Mouse (Mus musculus) frontal cortex, postnatal 14 days (tissue): ENCODE results near the gene Sptb.

ENCODE experiments used
- DNase-seq, 2 experiments: peaks; one replicate each; pipeline ENCODE4 v3.0.0; 2022; ENCODE audit warnings: low spot score in 2 of 2

Gene Sptb

GRCm38 (mm10) chr12:76608241-76608640 is 102.1 kb downstream of the Sptb start:
- no peak for DNase-seq

- DNase-seq, result no peak
These were observed 104.5 kb downstream of the Sptb start for GRCm38 (mm10) chr12:76605837-76606236.

GRCm38 (mm10) chr12:76604546-76604945 is 105.8 kb downstream of the Sptb start:
- DNase-seq, result no peak

DNA sequence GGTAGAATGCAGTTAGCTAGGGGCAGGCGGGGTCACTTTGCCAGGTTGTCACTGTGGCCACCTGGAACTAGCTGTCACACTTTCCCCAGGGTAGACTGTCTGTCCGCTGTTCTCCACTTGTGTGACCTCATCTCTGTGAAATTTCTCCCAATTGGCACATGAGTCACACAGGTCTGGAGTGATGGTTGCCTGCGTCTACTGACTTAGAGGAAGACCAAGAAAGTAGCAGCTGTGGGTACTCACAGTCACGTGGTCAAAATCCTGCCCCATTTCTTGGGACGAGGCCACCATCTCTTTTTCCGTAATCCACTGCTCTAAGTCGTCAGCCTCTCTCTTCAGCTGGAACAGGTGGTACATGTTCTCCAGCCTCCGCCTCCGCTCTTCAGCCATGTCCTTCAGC is 106.6 kb downstream of the Sptb start:
- DNase-seq, result no peak

GRCm38 (mm10) chr12:76598196-76598928 is 112.0 kb downstream of the Sptb start:
- no peak for DNase-seq

- DNase-seq, result no peak
These were observed 112.7 kb downstream of the Sptb start for GRCm38 (mm10) chr12:76597577-76598100.

- DNase-seq, result peak; percentile 69 to 70
These were observed 113.9 kb downstream of the Sptb start for GRCm38 (mm10) chr12:76596292-76597023.

GRCm38 (mm10) chr12:76595830-76596229 is 114.5 kb downstream of the Sptb start:
- DNase-seq, result no peak

DNA sequence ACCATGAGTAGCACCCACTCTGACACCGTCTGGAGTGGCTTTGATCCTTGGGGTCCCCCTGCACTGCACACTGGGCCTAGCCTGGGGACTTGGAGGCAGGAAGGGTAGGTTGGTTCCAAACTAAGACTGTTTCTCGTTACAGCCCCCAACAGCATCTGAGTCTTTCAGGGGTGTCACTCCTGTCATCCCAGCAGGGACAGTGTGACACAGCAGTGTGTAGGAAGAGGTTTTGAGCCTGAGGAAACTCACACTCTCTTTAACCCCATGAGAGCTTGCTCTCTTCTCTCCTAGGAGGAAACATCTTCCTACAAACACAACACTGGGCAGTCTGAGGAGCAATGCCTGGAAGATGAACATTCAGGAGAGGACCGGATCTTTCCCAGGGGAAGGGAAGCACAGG is 115.8 kb downstream of the Sptb start:
- no peak for DNase-seq

DNA sequence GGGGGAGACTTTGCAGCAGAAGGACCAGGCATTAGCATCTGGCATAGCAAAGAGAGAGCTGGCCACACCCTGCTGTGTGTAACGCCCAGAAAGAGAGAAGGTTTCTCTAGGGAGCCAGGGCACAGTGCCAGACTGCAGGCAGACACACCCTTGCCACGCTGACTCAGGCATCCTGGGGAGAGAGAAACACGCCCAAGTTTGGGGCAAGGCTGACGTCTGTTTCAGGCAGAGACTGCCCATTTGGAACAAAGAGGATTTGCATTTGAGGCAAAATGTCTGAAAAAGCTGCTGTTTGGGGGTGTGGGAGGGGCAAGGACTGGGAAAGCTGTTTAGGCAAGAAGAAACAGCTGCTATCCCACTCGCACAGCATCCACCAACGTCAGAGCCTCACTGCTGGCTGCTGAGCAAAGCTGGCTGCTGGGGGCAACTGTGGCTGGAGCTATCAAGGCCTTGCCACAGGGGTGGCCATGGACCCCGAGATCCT is 116.5 kb downstream of the Sptb start:
- peak; percentile 51 to 66 for DNase-seq

DNA sequence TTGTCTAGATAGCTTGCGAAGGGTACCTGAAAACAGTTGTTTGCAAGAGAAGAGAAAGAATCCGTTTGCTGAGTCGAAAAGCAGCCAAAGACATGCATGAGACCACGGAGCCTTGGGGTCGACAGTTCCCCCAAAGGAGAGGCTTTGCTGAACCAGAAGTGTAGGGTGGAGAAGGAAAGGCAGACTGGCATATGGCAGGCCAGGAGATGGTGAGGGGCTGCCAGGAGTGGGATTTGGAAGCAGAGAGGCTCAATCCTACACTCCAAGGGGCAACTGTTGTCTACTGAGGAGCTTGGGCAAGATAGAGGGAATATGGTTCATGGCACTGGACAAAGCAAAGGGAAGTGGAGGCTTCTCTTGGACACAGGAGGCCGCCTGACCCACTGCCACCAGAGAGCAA is 117.1 kb downstream of the Sptb start:
- no peak for DNase-seq

DNA sequence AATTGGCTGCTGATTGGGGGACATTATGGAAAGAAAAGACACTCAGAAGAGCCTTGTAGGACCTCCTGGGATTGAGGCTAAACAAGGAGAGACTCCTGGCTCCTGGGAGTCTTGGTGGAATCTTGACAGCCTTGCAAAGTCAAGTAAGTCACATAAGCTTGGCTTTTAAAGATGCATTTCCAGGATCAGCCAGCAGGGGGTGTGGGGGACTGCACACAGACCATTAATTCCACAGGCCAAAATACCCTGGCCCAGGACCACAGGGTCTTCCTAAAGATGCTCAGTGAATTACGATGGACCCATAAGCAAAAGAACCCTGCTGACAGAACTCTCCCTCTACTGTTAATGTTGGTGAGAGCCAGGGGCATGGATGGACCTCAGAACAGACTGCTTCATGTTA is 118.1 kb downstream of the Sptb start:
- DNase-seq, result peak in 1 of 2 experiments; percentile 42

DNA sequence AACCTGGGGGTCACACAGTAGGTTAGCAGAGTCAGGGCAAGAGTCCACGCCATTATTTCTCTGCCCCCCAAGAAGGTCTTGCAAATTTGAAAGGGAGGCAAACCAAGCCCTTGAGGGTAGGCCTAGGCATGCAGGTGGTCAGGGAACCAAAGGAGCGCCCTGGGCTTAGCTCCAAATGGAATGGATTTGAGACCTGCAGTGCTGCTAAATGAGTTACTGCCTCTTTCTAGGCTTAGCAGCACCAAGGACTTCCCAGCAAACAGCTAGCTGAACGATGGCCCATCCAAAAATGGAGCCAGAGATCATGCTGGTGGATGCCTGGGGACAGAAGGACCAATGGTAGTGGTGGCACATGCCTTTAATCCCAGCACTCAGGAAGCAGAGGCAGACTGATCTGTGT is 119.3 kb downstream of the Sptb start:
- no peak for DNase-seq

DNA sequence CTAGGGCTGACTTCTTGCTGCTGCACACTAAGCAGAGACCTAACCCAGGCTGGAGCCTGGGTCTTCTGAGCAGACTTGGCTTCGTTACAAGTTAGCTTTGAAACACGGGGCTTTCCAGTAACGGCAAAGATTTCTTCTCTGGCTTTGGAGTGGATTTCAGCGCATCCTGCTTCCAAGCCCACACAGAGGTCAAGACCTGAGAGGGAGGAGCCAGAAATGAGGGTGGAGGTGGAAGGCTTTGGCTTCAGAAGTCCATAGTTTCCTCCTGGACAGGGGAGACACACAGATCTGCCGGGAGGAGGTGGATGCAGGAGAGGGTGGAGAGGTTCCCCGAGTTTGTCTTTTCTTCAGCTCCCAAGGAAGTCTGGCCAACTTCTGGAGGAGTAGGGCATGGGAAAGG is 120.8 kb downstream of the Sptb start:
- no peak for DNase-seq

- DNase-seq, result no peak
These were observed 123.0 kb downstream of the Sptb start for GRCm38 (mm10) chr12:76587357-76587756.

DNA sequence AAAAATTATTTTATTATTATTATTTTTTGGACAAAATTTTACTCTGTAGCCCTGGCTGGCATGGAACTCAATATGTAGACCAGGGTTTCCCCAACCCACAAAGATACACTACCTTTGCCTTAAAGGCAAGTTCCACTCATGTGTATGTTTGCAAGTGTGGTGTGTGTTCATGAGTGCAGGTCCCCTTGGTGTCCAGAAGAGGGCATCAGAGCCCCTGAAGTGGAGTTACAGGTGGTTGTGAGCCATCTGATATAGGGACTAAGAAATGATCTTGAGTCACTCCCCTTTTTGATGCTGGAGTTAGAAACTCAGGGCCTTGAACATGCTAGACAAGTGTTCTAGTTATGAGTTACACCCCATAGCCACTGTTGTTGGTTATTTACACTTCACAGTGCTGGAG is 125.3 kb downstream of the Sptb start:
- DNase-seq, result no peak

DNA sequence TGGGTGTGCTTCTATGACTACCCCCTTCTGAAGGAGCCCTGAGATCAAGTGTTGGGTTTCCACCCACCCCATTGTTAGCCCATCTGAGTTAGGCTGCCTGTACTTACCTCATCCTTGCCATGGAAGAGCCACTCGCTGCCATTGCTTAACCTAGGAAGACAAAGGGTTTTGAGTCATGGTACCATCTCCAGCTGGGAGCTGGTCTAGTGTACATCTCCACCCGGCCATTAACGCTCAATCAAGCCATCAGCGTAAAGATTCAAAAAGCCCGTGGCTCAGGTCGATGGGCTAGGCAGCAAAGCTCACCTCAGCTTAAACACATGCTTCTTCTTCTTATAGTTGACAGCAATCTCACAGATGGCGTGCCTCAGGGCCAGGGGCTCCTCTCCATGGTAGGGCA is 126.9 kb downstream of the Sptb start:
- DNase-seq, result no peak

DNA sequence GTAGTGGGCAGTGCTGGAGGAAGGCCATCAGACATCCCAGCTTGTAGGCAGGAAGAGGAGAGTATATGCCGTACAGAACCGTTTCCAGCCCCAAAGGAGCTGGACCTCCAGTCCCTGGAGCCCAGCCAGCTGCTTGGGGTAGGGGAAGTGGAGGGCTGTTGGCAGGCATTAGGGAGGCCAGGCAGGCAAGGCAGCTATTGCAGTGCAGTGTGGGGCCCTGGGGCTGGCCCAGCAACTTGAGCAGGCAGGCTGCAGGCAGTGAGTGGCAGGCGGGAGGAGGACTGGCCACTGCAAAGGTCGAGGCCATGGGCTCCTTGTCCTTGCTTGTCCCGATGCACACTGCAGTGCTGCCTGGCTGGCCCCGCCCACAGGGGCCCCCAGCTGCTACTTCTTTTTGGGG is 127.5 kb downstream of the Sptb start:
- peak in 1 of 2 experiments; percentile 28 for DNase-seq

GRCm38 (mm10) chr12:76582139-76582538 is 128.2 kb downstream of the Sptb start:
- DNase-seq, result no peak

- DNase-seq, result no peak
These were observed 130.5 kb downstream of the Sptb start for GRCm38 (mm10) chr12:76579806-76580205.

DNA sequence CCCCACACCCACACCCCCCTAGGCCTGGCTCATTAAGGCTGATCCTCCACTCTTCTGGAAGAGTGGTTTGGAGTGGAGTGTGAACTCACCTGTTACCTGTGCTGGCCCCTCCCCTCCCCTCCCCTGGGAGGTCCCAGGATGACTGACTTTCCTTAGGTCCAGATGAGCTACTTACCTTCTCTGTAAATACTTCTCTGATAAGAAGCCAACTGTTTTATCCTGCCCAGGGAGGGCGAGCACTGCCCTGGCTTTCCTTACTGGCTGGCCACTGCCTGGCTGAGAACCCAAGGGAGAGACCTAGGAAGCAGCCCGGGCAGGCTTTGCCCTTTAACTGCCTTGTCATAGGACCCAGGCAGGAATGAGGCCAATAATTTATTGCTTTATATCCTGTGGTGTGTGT is 131.9 kb downstream of the Sptb start:
- DNase-seq, result no peak

- DNase-seq, result no peak
These were observed 132.5 kb downstream of the Sptb start for GRCm38 (mm10) chr12:76577858-76578257.

DNA sequence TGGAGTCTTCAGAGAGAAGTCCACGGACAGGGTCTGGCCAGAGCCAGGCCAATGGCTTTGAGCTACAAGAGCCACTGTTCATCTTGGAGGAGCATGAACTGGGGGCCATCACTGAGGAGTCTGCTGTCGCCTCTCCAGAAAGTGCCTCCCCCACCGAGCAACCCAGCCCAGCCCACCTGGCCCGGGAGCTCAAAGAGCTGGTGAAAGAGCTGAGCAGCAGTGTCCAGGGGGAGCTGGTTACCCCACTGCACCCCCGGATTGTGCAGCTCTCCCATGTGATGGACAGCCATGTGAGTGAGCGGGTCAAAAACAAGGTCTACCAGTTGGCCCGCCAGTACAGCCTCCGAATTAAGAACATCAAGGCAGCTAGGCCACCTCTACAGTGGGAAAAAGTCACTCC is 133.5 kb downstream of the Sptb start:
- DNase-seq, result no peak
